Mouse (Mus musculus) liver, postnatal 0 days (tissue): ENCODE results near the gene Bcl7c.

Experiments used
- CTCF ChIP-seq: sonication (generic); IDR thresholded peaks from 2 replicates; pipeline ENCODE4 v1.5.1; 2016; ENCODE audit warnings: antibody characterized with exemption, low read depth
- EP300 ChIP-seq: IDR thresholded peaks from 2 replicates; pipeline ENCODE4 v1.6.1; 2016; ENCODE audit warnings: antibody characterized with exemption, low read depth, mild to moderate bottlenecking

GRCm38 (mm10) chr7:127725924-127726323 is 17.2 kb upstream of the Bcl7c start:
- no peak for TF ChIP-seq CTCF
- no peak for TF ChIP-seq EP300
